Mouse (Mus musculus) left cerebral cortex, postnatal 4 days (tissue): Measurements from ENCODE around the gene Gm12184. TPM values are rescaled to one million over a fixed set of nuclear protein-coding genes. Genes with fewer than 3 reads are reported as not detected.
"Not testable (repeated sequence)": the region's sequence is repeated elsewhere in the genome, so short reads cannot be mapped to it uniquely, and the experiment has no call there.

Source experiments
- DNase-seq: peaks from one replicate; pipeline ENCODE4 v3.0.0-alpha.2; 2022
- intact Hi-C: fragments of 180-260 bp; cut with DNase I; formaldehyde crosslinking; loops from one replicate; pipeline ENCODE4 v1.15.1; 2025
- total RNA-seq, 2 experiments: library from RNA; stranded (reverse); gene quantifications; 2 replicates each; pipeline ENCODE4 v1.2.3; 2021

Gm12184 gene
- total RNA-seq, 2 experiments from 2014 or later: 0.89 to 2.4 TPM

- intact Hi-C loops: no loop called here
- no peak for DNase-seq
Observed at GRCm38 (mm10) chr11:48830279-48830678, 3.8 kb upstream of the Gm12184 start.

GRCm38 (mm10) chr11:48827926-48828325 lies 1.5 kb upstream of the Gm12184 start:
- intact Hi-C loops: no loop called here
- no peak for DNase-seq

- intact Hi-C loops: no loop called here
- DNase-seq: no peak
Observed at GRCm38 (mm10) chr11:48826752-48827096, 269 bp upstream of the Gm12184 start.

- intact Hi-C loops: loop anchor here (5.0 kb wide), 1 partner anchor 33 kb away; no protein-coding TSS in a partner anchor
- no peak for DNase-seq
Observed at GRCm38 (mm10) chr11:48824311-48824830, 2.1 kb downstream of the Gm12184 start.

GRCm38 (mm10) chr11:48823536-48823972 lies 2.9 kb downstream of the Gm12184 start:
- DNase-seq: peak; percentile 30
- intact Hi-C loops: loop anchor here (2.0 to 5.0 kb wide), 2 partner anchors 13 to 34 kb away; no protein-coding TSS in a partner anchor

GRCm38 (mm10) chr11:48822768-48823512 lies 3.5 kb downstream of the Gm12184 start:
- intact Hi-C loops: loop anchor here (2.0 to 5.0 kb wide), 2 partner anchors 14 to 34 kb away; no protein-coding TSS in a partner anchor
- no peak for DNase-seq

- not testable (repeated sequence) for DNase-seq
- intact Hi-C loops: loop anchor here (5.0 kb wide), 1 partner anchor 36 kb away; no protein-coding TSS in a partner anchor
Observed at GRCm38 (mm10) chr11:48821299-48821698, 5.2 kb downstream of the Gm12184 start.

- DNase-seq: no peak
- intact Hi-C loops: loop anchor here (5.0 kb wide), 1 partner anchor 37 kb away; no protein-coding TSS in a partner anchor
Observed at GRCm38 (mm10) chr11:48820308-48820674, 6.2 kb downstream of the Gm12184 start.

- intact Hi-C loops: loop anchor here (5.0 kb wide), 1 partner anchor 38 kb away; no protein-coding TSS in a partner anchor
- no peak for DNase-seq
Observed at GRCm38 (mm10) chr11:48819614-48820307, 6.7 kb downstream of the Gm12184 start.

- intact Hi-C loops: no loop called here
- DNase-seq: peak; percentile 71
Observed at GRCm38 (mm10) chr11:48818346-48818745, 8.1 kb downstream of the Gm12184 start.

GRCm38 (mm10) chr11:48817794-48818193 lies 8.7 kb downstream of the Gm12184 start:
- intact Hi-C loops: no loop called here
- DNase-seq: no peak

GRCm38 (mm10) chr11:48816800-48817665 lies 9.4 kb downstream of the Gm12184 start, which contains the start of gene Trim41:
Gene Trim41, minus strand, starts transcription at chr11:48817353.
- intact Hi-C loops: no loop called here
- DNase-seq: peak; percentile 100

- intact Hi-C loops: no loop called here
- DNase-seq: peak; percentile 80
Observed at GRCm38 (mm10) chr11:48816281-48816781, 10.1 kb downstream of the Gm12184 start.

GRCm38 (mm10) chr11:48815851-48816250 lies 10.6 kb downstream of the Gm12184 start:
- intact Hi-C loops: no loop called here
- peak; percentile 10 for DNase-seq

- no peak for DNase-seq
- intact Hi-C loops: no loop called here
Observed at GRCm38 (mm10) chr11:48813782-48814181, 12.7 kb downstream of the Gm12184 start.

- DNase-seq: no peak
- intact Hi-C loops: no loop called here
Observed at GRCm38 (mm10) chr11:48810142-48810541, 16.3 kb downstream of the Gm12184 start.

- DNase-seq: no peak
- intact Hi-C loops: no loop called here
Observed at GRCm38 (mm10) chr11:48809434-48809830, 17.0 kb downstream of the Gm12184 start.

GRCm38 (mm10) chr11:48808737-48809433 lies 17.6 kb downstream of the Gm12184 start:
- DNase-seq: peak; percentile 36
- intact Hi-C loops: no loop called here

GRCm38 (mm10) chr11:48808304-48808646 lies 18.2 kb downstream of the Gm12184 start:
- no peak for DNase-seq
- intact Hi-C loops: no loop called here
